Mouse (Mus musculus): ENCODE data around the gene Cad. TPM values are rescaled to one million over a fixed set of nuclear protein-coding genes. Genes with fewer than 3 reads are reported as not detected.

The Cad gene
- polyA plus RNA-seq, 1 experiment from 2014 or later, result 20.9 TPM

DNA sequence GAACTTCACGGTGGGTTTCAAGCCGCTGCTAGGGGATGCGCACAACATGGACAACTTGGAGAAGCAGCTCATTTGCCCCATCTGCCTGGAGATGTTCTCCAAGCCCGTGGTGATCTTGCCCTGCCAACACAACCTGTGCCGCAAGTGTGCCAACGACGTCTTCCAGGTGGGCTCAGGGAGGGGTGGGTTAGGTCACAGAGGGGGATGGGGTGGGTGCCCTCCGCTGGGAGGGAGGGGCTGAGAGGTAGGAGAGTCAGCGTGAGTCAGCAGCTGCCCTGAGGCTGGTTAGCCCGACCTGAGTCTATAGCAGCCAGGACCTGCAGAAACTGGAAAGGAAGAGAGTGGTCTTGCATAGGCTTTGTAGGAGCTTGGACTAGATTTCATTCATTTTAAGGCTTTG, 62.3 kb downstream of the Cad start:
- peak overlapping the region; percentile 75 for H3K27ac ChIP-seq (replicated peaks)
- H3K4me3 ChIP-seq, result peak overlapping the region; percentile 42

DNA sequence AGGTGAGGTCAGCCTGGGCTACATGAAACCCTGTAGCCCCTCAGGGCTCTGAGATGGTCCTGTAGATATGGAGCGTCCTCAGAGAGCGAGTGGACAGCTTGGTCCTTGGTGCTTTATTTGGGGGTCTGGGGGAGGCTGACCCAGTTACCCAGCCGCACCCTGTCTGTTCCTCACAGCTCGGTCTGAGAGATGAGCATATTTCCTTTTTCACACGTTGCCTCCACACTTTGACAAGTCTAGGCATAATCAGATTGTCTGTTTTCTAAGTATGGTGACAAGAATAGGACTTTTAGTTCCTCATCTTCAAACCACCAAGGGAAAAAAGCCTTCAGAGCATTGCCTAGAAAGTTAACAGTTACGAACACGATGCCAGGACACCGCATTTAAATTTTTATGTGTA, 66.5 kb downstream of the Cad start:
- 73% methylated on average over 8 of the region's 8 CpGs for WGBS
- no peak overlapping the region for H3K4me2 ChIP-seq
- H3K36me3 ChIP-seq, result no peaks in the 10 kb centered on the region
- no peak for ATAC-seq (ENCODE audit: extremely low read depth, insufficient number of reproducible peaks, low FRiP score, low TSS enrichment)
- peaks cover 4% of the 10 kb centered on the region; the same call in 1 of the 2 replicates for H3K27me3 ChIP-seq (replicated peaks)
- H3K27ac ChIP-seq (replicated peaks), result no peak overlapping the region
- H3K4me1 ChIP-seq, result peaks cover 6% of the 10 kb centered on the region; the same call in 1 of the 2 replicates
- H3K9me3 ChIP-seq, result no peaks in the 10 kb centered on the region
- H3K9ac ChIP-seq, result no peak overlapping the region
- H3K4me3 ChIP-seq, result no peak overlapping the region

More for the DNA sequence above, 62.3 kb downstream of the Cad start:
- Histone ChIP-seq H3K27me3 (replicated peaks) (peaks cover 4% of the 10 kb centered on the region; the same call in 1 of the 2 replicates), H3K36me3 (no peaks in the 10 kb centered on the region), H3K4me2 (peak overlapping the region; percentile 63), H3K9me3 (no peaks in the 10 kb centered on the region), H3K9ac (peak overlapping the region; percentile 73), H3K4me1 (peaks cover 6% of the 10 kb centered on the region; the same call in 1 of the 2 replicates)
- ATAC-seq (ENCODE audit: extremely low read depth, insufficient number of reproducible peaks, low FRiP score, low TSS enrichment), result no peak
- 18% methylated on average over 10 of the region's 10 CpGs for WGBS

DNA sequence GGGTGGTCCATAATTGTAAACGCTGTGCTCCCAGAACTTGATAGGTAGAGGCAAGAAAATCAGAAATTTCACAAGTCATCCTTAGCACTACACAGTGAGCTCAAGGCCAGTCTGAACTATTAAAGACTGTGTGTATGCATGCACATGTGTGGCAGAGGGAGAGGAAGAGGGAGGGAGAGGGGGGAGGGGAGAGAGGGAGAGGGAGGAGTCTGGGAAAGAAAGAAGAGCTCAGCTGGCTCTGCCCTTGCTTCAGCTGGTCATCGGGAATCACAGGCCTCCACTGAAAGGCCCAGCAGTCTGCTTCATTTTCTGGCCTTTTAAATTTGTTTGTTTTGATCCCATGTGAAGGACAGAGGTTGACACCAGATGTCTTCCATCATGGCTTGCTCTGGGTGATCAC, 68.9 kb downstream of the Cad start:
- H3K9ac ChIP-seq, result no peak overlapping the region
- WGBS, result 46% methylated on average over 2 of the region's 2 CpGs
- no peak overlapping the region for H3K4me3 ChIP-seq
- no peak overlapping the region for H3K27ac ChIP-seq (replicated peaks)
- H3K9me3 ChIP-seq, result no peaks in the 10 kb centered on the region
- no peaks in the 10 kb centered on the region for H3K36me3 ChIP-seq
- H3K4me2 ChIP-seq, result no peak overlapping the region
- no peak for ATAC-seq (ENCODE audit: extremely low read depth, insufficient number of reproducible peaks, low FRiP score, low TSS enrichment)
- 0 out of 2 replicates have a peak, but pooled peaks cover 2% of the 10 kb centered on the region for H3K27me3 ChIP-seq (replicated peaks)
- no peaks in the 10 kb centered on the region for H3K4me1 ChIP-seq

DNA sequence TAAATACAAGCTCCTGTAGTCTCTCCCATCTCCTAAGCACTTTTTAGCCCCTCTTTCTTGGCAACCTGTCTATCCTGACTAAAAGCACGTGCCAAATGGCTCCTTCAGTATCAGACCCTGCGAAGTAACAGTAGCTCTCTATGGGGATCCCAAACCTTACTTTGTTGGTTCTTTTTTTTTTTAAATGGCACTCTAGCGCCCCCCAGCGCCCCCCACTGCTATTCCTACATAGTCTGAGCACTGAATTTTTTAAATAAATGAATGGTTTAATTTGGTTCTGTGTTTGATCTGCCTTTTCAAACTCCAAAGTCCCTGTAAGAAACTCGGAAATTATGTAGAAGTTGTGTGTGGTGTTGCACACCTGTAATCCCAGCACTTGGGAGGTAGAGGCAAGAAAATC, 71.5 kb downstream of the Cad start:
- Histone ChIP-seq H3K36me3 (0 out of 2 replicates have a peak, but pooled peaks cover 1% of the 10 kb centered on the region), H3K27me3 (replicated peaks) (peaks cover 4% of the 10 kb centered on the region), H3K27ac (replicated peaks) (no peak overlapping the region), H3K9ac (no peak overlapping the region), H3K4me1 (no peaks in the 10 kb centered on the region), H3K4me2 (no peak overlapping the region), H3K4me3 (no peak overlapping the region), H3K9me3 (no peaks in the 10 kb centered on the region)
- no peak for ATAC-seq (ENCODE audit: extremely low read depth, insufficient number of reproducible peaks, low FRiP score, low TSS enrichment)
- 32% methylated on average over 5 of the region's 5 CpGs for WGBS

Other genes starting within 250 kb of the Cad start
- gene Mapre3, start 240.1 kb upstream of the Cad start, polyA plus RNA-seq (2015; fragmentation: Nextera tagmentation; extraction: Ambion mirVana), result 16.1 and 16.4 TPM in 2 replicates
- 66.8 and 68.0 TPM in 2 replicates for gene Tmem214, start 186.8 kb upstream of the Cad start, polyA plus RNA-seq (2015; fragmentation: Nextera tagmentation; extraction: Ambion mirVana)
- gene Agbl5, start 166.1 kb upstream of the Cad start, polyA plus RNA-seq (2015; fragmentation: Nextera tagmentation; extraction: Ambion mirVana), result 9.9 and 11.5 TPM in 2 replicates
- 421 and 441 TPM in 2 replicates for gene Ost4, start 147.0 kb upstream of the Cad start, polyA plus RNA-seq (2015; fragmentation: Nextera tagmentation; extraction: Ambion mirVana)
- gene Emilin1, start 141.4 kb upstream of the Cad start, polyA plus RNA-seq (2015; fragmentation: Nextera tagmentation; extraction: Ambion mirVana), result 166 and 168 TPM in 2 replicates
- 10.2 and 11.7 TPM in 2 replicates for gene Khk, start 133.3 kb upstream of the Cad start, polyA plus RNA-seq (2015; fragmentation: Nextera tagmentation; extraction: Ambion mirVana)
- gene Cgref1, start 109.2 kb upstream of the Cad start, polyA plus RNA-seq (2015; fragmentation: Nextera tagmentation; extraction: Ambion mirVana), result 3.9 and 4.7 TPM in 2 replicates
- 79.6 and 90.0 TPM in 2 replicates for gene Preb, start 94.4 kb upstream of the Cad start, polyA plus RNA-seq (2015; fragmentation: Nextera tagmentation; extraction: Ambion mirVana)
- gene Tcf23, start 86.1 kb upstream of the Cad start, polyA plus RNA-seq (2015; fragmentation: Nextera tagmentation; extraction: Ambion mirVana), result 0.06 and 0.16 TPM in 2 replicates
- 119 and 124 TPM in 2 replicates for gene Atraid, start 6.5 kb upstream of the Cad start, polyA plus RNA-seq (2015; fragmentation: Nextera tagmentation; extraction: Ambion mirVana)
- 6.9 and 7.2 TPM in 2 replicates for gene Slc5a6, start 5.9 kb upstream of the Cad start, polyA plus RNA-seq (2015; fragmentation: Nextera tagmentation; extraction: Ambion mirVana)
- gene Dnajc5g, start 51.5 kb downstream of the Cad start, polyA plus RNA-seq (2015; fragmentation: Nextera tagmentation; extraction: Ambion mirVana), result not detected in 2 replicates
- 0.21 and 0.69 TPM in 2 replicates for gene Slc30a3, start 53.5 kb downstream of the Cad start, polyA plus RNA-seq (2015; fragmentation: Nextera tagmentation; extraction: Ambion mirVana)
- 10.7 and 13.9 TPM in 2 replicates for gene Trim54, start 61.9 kb downstream of the Cad start, polyA plus RNA-seq (2015; fragmentation: Nextera tagmentation; extraction: Ambion mirVana)
- gene Ucn, start 84.0 kb downstream of the Cad start, polyA plus RNA-seq (2015; fragmentation: Nextera tagmentation; extraction: Ambion mirVana), result 0.45 TPM in 1 of 2 replicates, not detected in the other
- 68.0 and 89.4 TPM in 2 replicates for gene Mpv17, start 99.5 kb downstream of the Cad start, polyA plus RNA-seq (2015; fragmentation: Nextera tagmentation; extraction: Ambion mirVana)
- 0.46 and 2.6 TPM in 2 replicates for gene Gm29609, start 125.1 kb downstream of the Cad start, polyA plus RNA-seq (2015; fragmentation: Nextera tagmentation; extraction: Ambion mirVana)
- 45.3 and 47.8 TPM in 2 replicates for gene Gtf3c2, start 125.4 kb downstream of the Cad start, polyA plus RNA-seq (2015; fragmentation: Nextera tagmentation; extraction: Ambion mirVana)
- 112 and 116 TPM in 2 replicates for gene Snx17, start 138.4 kb downstream of the Cad start, polyA plus RNA-seq (2015; fragmentation: Nextera tagmentation; extraction: Ambion mirVana)
- gene Eif2b4, start 138.7 kb downstream of the Cad start, polyA plus RNA-seq (2015; fragmentation: Nextera tagmentation; extraction: Ambion mirVana), result 52.3 and 55.9 TPM in 2 replicates
- 7.3 and 7.5 TPM in 2 replicates for gene Zfp513, start 147.5 kb downstream of the Cad start, polyA plus RNA-seq (2015; fragmentation: Nextera tagmentation; extraction: Ambion mirVana)
- 101 and 107 TPM in 2 replicates for gene Ppm1g, start 165.9 kb downstream of the Cad start, polyA plus RNA-seq (2015; fragmentation: Nextera tagmentation; extraction: Ambion mirVana)
- gene Nrbp1, start 186.1 kb downstream of the Cad start, polyA plus RNA-seq (2015; fragmentation: Nextera tagmentation; extraction: Ambion mirVana), result 124 and 132 TPM in 2 replicates
- gene Gm9970, start 186.5 kb downstream of the Cad start, polyA plus RNA-seq (2015; fragmentation: Nextera tagmentation; extraction: Ambion mirVana), result 0.68 TPM in 1 of 2 replicates, not detected in the other
- gene Krtcap3, start 196.9 kb downstream of the Cad start, polyA plus RNA-seq (2015; fragmentation: Nextera tagmentation; extraction: Ambion mirVana), result 6.0 and 7.4 TPM in 2 replicates
- 21.8 and 22.6 TPM in 2 replicates for gene Ift172, start 236.3 kb downstream of the Cad start, polyA plus RNA-seq (2015; fragmentation: Nextera tagmentation; extraction: Ambion mirVana)
- gene Fndc4, start 241.3 kb downstream of the Cad start, polyA plus RNA-seq (2015; fragmentation: Nextera tagmentation; extraction: Ambion mirVana), result 22.4 and 22.6 TPM in 2 replicates
- 0.36 and 0.56 TPM in 2 replicates for gene Gckr, start 242.7 kb downstream of the Cad start, polyA plus RNA-seq (2015; fragmentation: Nextera tagmentation; extraction: Ambion mirVana)